Mouse (Mus musculus) testis, adult 2 months (tissue): ENCODE measurements at regions not wholly inside any gene's neighbourhood (a gene's known extent, or its start where the extent isn't known, plus 50 kb on each side); places are given as distances from the start of the nearest gene placed in this dataset.

Source experiments
- H3K27ac ChIP-seq: fragments of 200-500 bp; 2 replicates; pipeline ENCODE4 v1.5.1; 2012; ENCODE audit warnings: low read depth, low read length; ENCODE audit not compliant: control insufficient read depth, insufficient read depth
- H3K27me3 ChIP-seq: fragments of 200-500 bp; 2 replicates; pipeline ENCODE4 v1.6.1; 2012; ENCODE audit warnings: mild to moderate bottlenecking, low read length, moderate library complexity; ENCODE audit not compliant: control insufficient read depth, insufficient read depth
- H3K36me3 ChIP-seq: fragments of 200-500 bp; 2 replicates; pipeline ENCODE4 v1.6.1; 2012; ENCODE audit warnings: mild to moderate bottlenecking, low read length; ENCODE audit not compliant: control insufficient read depth, insufficient read depth
- H3K4me1 ChIP-seq: fragments of 200-500 bp; 2 replicates; pipeline ENCODE4 v1.6.1; 2012; ENCODE audit warnings: low read length; ENCODE audit not compliant: control insufficient read depth, insufficient read depth
- H3K4me3 ChIP-seq: fragments of 200-500 bp; 2 replicates; pipeline ENCODE4 v1.5.1; 2012; ENCODE audit warnings: low read depth, mild to moderate bottlenecking, low read length, moderate library complexity, mixed read lengths; ENCODE audit not compliant: control insufficient read depth
- CTCF ChIP-seq: fragments of 200-500 bp; IDR thresholded peaks from 2 replicates; pipeline ENCODE4 v1.5.1; 2012; ENCODE audit warnings: low read depth, mild to moderate bottlenecking, inconsistent platforms, low read length, moderate library complexity; ENCODE audit not compliant: control insufficient read depth, insufficient read depth, insufficient replicate concordance
- POLR2A ChIP-seq: fragments of 200-500 bp; IDR thresholded peaks from 2 replicates; pipeline ENCODE4 v1.6.1; 2012; ENCODE audit warnings: low read depth, mild to moderate bottlenecking, inconsistent platforms, low read length, moderate library complexity; ENCODE audit not compliant: control insufficient read depth

GRCm38 (mm10) chr7:115076781-115077180, 333.3 kb downstream of the Insc start:
- TF ChIP-seq CTCF (no peak), POLR2A (no peak)
- H3K4me3 ChIP-seq, result no peak overlapping the region
- no peaks in the 10 kb centered on the region for H3K27me3 ChIP-seq
- no peaks in the 10 kb centered on the region for H3K4me1 ChIP-seq
- H3K36me3 ChIP-seq, result no peaks in the 10 kb centered on the region
- no peak overlapping the region for H3K27ac ChIP-seq

- no peak for TF ChIP-seq CTCF
- TF ChIP-seq POLR2A, result no peak
- Histone ChIP-seq H3K4me3 (no peak overlapping the region), H3K36me3 (no peaks in the 10 kb centered on the region), H3K4me1 (no peaks in the 10 kb centered on the region), H3K27ac (no peak overlapping the region), H3K27me3 (no peaks in the 10 kb centered on the region)
Measured at GRCm38 (mm10) chr7:115084711-115085380, 341.4 kb downstream of the Insc start.

GRCm38 (mm10) chr7:115086542-115087448, 343.3 kb downstream of the Insc start:
- Histone ChIP-seq H3K4me3 (no peak overlapping the region), H3K27me3 (no peaks in the 10 kb centered on the region), H3K36me3 (no peaks in the 10 kb centered on the region), H3K27ac (no peak overlapping the region), H3K4me1 (no peaks in the 10 kb centered on the region)
- TF ChIP-seq POLR2A, result no peak
- no peak for TF ChIP-seq CTCF

- Histone ChIP-seq H3K27me3 (no peaks in the 10 kb centered on the region), H3K36me3 (no peaks in the 10 kb centered on the region), H3K4me3 (no peak overlapping the region), H3K4me1 (no peaks in the 10 kb centered on the region), H3K27ac (no peak overlapping the region)
- no peak for TF ChIP-seq CTCF
Measured at GRCm38 (mm10) chr7:115092481-115093050, 349.1 kb downstream of the Insc start.

GRCm38 (mm10) chr7:115106041-115106440, 362.5 kb downstream of the Insc start:
- Histone ChIP-seq H3K27me3 (no peaks in the 10 kb centered on the region), H3K4me1 (no peaks in the 10 kb centered on the region), H3K36me3 (no peaks in the 10 kb centered on the region), H3K27ac (no peak overlapping the region), H3K4me3 (no peak overlapping the region)
- TF ChIP-seq POLR2A, result no peak
- no peak for TF ChIP-seq CTCF

- no peaks in the 10 kb centered on the region for H3K36me3 ChIP-seq
- H3K4me1 ChIP-seq, result no peaks in the 10 kb centered on the region
- H3K4me3 ChIP-seq, result no peak overlapping the region
- no peak for TF ChIP-seq CTCF
- TF ChIP-seq POLR2A, result no peak
- no peaks in the 10 kb centered on the region for H3K27me3 ChIP-seq
- no peak overlapping the region for H3K27ac ChIP-seq
Measured at GRCm38 (mm10) chr7:115112282-115112681, 368.8 kb downstream of the Insc start.

- no peak overlapping the region for H3K27ac ChIP-seq
- no peaks in the 10 kb centered on the region for H3K36me3 ChIP-seq
- TF ChIP-seq CTCF (peak; percentile 76; the same call in 1 of the 2 replicates), POLR2A (no peak)
- no peak overlapping the region for H3K4me3 ChIP-seq
- no peaks in the 10 kb centered on the region for H3K4me1 ChIP-seq
- no peaks in the 10 kb centered on the region for H3K27me3 ChIP-seq
Measured at GRCm38 (mm10) chr7:115123283-115123682, 379.8 kb downstream of the Insc start.
